Mouse (Mus musculus): ENCODE results near the gene Dedd.

DNA sequence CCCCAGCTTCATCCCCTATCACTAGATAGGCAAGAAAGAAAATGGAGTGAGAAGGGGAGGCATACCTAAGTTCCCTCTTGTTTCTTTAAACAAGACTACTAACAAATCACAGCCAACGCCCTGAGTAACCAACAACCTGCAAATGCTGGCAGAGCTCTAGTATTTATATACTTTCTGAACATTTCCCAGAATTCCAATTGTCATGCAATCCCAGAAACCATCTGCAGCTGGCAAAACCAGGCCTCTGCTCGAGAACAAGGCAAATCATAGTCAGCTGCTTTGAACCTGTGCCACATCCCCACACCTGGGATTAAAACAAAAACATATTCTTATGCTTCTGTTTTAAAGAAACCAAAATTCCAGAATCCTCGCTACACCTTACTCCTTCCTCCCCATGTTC, 35.6 kb upstream of the Dedd start:
- no peak for TF ChIP-seq POLR2A (IDR thresholded peaks at IDR 0.05; ENCODE audit: borderline replicate concordance, insufficient read depth, low read length)
- TF ChIP-seq CTCF (IDR thresholded peaks at IDR 0.05; ENCODE audit: borderline replicate concordance, insufficient read depth, low read depth, low read length), result no peak

All from cerebellum, adult 2 months (tissue).